Mouse (Mus musculus): ENCODE measurements around the gene Myf6.

Myf6 gene

GRCm38 (mm10) chr10:107494568-107494967 is at the start of gene Myf6:
Gene Myf6, minus strand, starts transcription at chr10:107494737.
- no peak for DNase-seq (ENCODE audit: extremely low read depth, low read depth)

- no peak for DNase-seq (ENCODE audit: extremely low read depth, low read depth)
Measured at GRCm38 (mm10) chr10:107543026-107543425, 48.5 kb upstream of the Myf6 start.

GRCm38 (mm10) chr10:107528758-107529157 is 34.2 kb upstream of the Myf6 start:
- no peak for DNase-seq (ENCODE audit: extremely low read depth, low read depth)

GRCm38 (mm10) chr10:107519216-107519615 is 24.7 kb upstream of the Myf6 start:
- DNase-seq (ENCODE audit: extremely low read depth, low read depth), result no peak

GRCm38 (mm10) chr10:107516641-107517040 is 22.1 kb upstream of the Myf6 start:
- no peak for DNase-seq (ENCODE audit: extremely low read depth, low read depth)

GRCm38 (mm10) chr10:107514735-107515134 is 20.2 kb upstream of the Myf6 start:
- DNase-seq (ENCODE audit: extremely low read depth, low read depth), result no peak

- no peak for DNase-seq (ENCODE audit: extremely low read depth, low read depth)
Measured at GRCm38 (mm10) chr10:107506397-107506796, 11.9 kb upstream of the Myf6 start.

GRCm38 (mm10) chr10:107503430-107503829 is 8.9 kb upstream of the Myf6 start:
- no peak for DNase-seq (ENCODE audit: extremely low read depth, low read depth)

- no peak for DNase-seq (ENCODE audit: extremely low read depth, low read depth)
Measured at GRCm38 (mm10) chr10:107502193-107502592, 7.7 kb upstream of the Myf6 start.

GRCm38 (mm10) chr10:107499656-107500055 is 5.1 kb upstream of the Myf6 start:
- DNase-seq (ENCODE audit: extremely low read depth, low read depth), result no peak

GRCm38 (mm10) chr10:107496402-107496801 is 1.9 kb upstream of the Myf6 start:
- peak; percentile 34 for DNase-seq (ENCODE audit: extremely low read depth, low read depth)

- DNase-seq (ENCODE audit: extremely low read depth, low read depth), result no peak
Measured at GRCm38 (mm10) chr10:107493580-107494474, 710 bp downstream of the Myf6 start.

GRCm38 (mm10) chr10:107492867-107493579 is 1.5 kb downstream of the Myf6 start:
- DNase-seq (ENCODE audit: extremely low read depth, low read depth), result no peak

- no peak for DNase-seq (ENCODE audit: extremely low read depth, low read depth)
Measured at GRCm38 (mm10) chr10:107488654-107489315, 5.8 kb downstream of the Myf6 start.

GRCm38 (mm10) chr10:107486770-107487169 is 7.8 kb downstream of the Myf6 start:
- DNase-seq (ENCODE audit: extremely low read depth, low read depth), result no peak

GRCm38 (mm10) chr10:107485870-107486269 is 8.7 kb downstream of the Myf6 start, which contains the start of gene Myf5:
Gene Myf5, minus strand, starts transcription at chr10:107486134.
- DNase-seq (ENCODE audit: extremely low read depth, low read depth), result no peak

- DNase-seq (ENCODE audit: extremely low read depth, low read depth), result no peak
Measured at GRCm38 (mm10) chr10:107484050-107484449, 10.5 kb downstream of the Myf6 start.

GRCm38 (mm10) chr10:107473497-107473896 is 21.0 kb downstream of the Myf6 start:
- no peak for DNase-seq (ENCODE audit: extremely low read depth, low read depth)

GRCm38 (mm10) chr10:107471712-107472111 is 22.8 kb downstream of the Myf6 start:
- no peak for DNase-seq (ENCODE audit: extremely low read depth, low read depth)

GRCm38 (mm10) chr10:107467819-107468218 is 26.7 kb downstream of the Myf6 start:
- DNase-seq (ENCODE audit: extremely low read depth, low read depth), result no peak

GRCm38 (mm10) chr10:107449496-107450330 is 44.8 kb downstream of the Myf6 start:
- no peak for DNase-seq (ENCODE audit: extremely low read depth, low read depth)
